Mouse (Mus musculus): Measurements from ENCODE around the gene Ctrc.

- TF ChIP-seq CTCF (conservative IDR thresholded peaks at IDR 0.05 in 1 of 2, IDR thresholded peaks at IDR 0.05 in 1 of 2; ENCODE audit: low read depth in 2 of 2, low read length in 2 of 2) = no peak
- TF ChIP-seq KAT2A (IDR thresholded peaks at IDR 0.05; ENCODE audit: insufficient replicate concordance, low read length) = no peak
- no peak for TF ChIP-seq E2F4 (IDR thresholded peaks at IDR 0.05; ENCODE audit: insufficient replicate concordance, low read depth, low read length)
These were observed 29.4 kb upstream of the Ctrc start for GRCm38 (mm10) chr4:141875481-141876108.
